Mouse (Mus musculus): ENCODE results near the gene Macrod2.
"Not testable (repeated sequence)": the region's sequence is repeated elsewhere in the genome, so short reads cannot be mapped to it uniquely, and the experiment has no call there.

The Macrod2 gene

GRCm38 (mm10) chr2:140704146-140704545 is 309.0 kb downstream of the Macrod2 start:
- no peak for DNase-seq

- DNase-seq, result no peak
Measured at GRCm38 (mm10) chr2:140705278-140705677, 310.2 kb downstream of the Macrod2 start.

GRCm38 (mm10) chr2:140707550-140707949 is 312.4 kb downstream of the Macrod2 start:
- DNase-seq, result no peak

GRCm38 (mm10) chr2:140715822-140716221 is 320.7 kb downstream of the Macrod2 start:
- no peak for DNase-seq

GRCm38 (mm10) chr2:140717407-140717806 is 322.3 kb downstream of the Macrod2 start:
- DNase-seq, result no peak

- no peak for DNase-seq
Measured at GRCm38 (mm10) chr2:140732616-140733183, 337.6 kb downstream of the Macrod2 start.

GRCm38 (mm10) chr2:140740511-140740910 is 345.4 kb downstream of the Macrod2 start:
- DNase-seq, result no peak

- not testable (repeated sequence) for DNase-seq
Measured at GRCm38 (mm10) chr2:140742954-140743353, 347.8 kb downstream of the Macrod2 start.

- no peak for DNase-seq
Measured at GRCm38 (mm10) chr2:140758881-140759280, 363.8 kb downstream of the Macrod2 start.

GRCm38 (mm10) chr2:140759732-140760131 is 364.6 kb downstream of the Macrod2 start:
- no peak for DNase-seq

- no peak for DNase-seq
Measured at GRCm38 (mm10) chr2:140760137-140760536, 365.0 kb downstream of the Macrod2 start.

GRCm38 (mm10) chr2:140763076-140763891 is 368.2 kb downstream of the Macrod2 start:
- no peak for DNase-seq

- DNase-seq, result no peak
Measured at GRCm38 (mm10) chr2:140769473-140769872, 374.4 kb downstream of the Macrod2 start.

GRCm38 (mm10) chr2:140772825-140773224 is 377.7 kb downstream of the Macrod2 start:
- no peak for DNase-seq

GRCm38 (mm10) chr2:140773456-140773855 is 378.3 kb downstream of the Macrod2 start:
- no peak for DNase-seq

- no peak for DNase-seq
Measured at GRCm38 (mm10) chr2:140774808-140775370, 379.8 kb downstream of the Macrod2 start.

GRCm38 (mm10) chr2:140775448-140776101 is 380.5 kb downstream of the Macrod2 start:
- DNase-seq, result no peak

- no peak for DNase-seq
Measured at GRCm38 (mm10) chr2:140778212-140778611, 383.1 kb downstream of the Macrod2 start.

GRCm38 (mm10) chr2:140783041-140783440 is 387.9 kb downstream of the Macrod2 start:
- peak; percentile 71 for DNase-seq

- DNase-seq, result no peak
Measured at GRCm38 (mm10) chr2:140784626-140785025, 389.5 kb downstream of the Macrod2 start.

- DNase-seq, result no peak
Measured at GRCm38 (mm10) chr2:140790363-140790762, 395.3 kb downstream of the Macrod2 start.

GRCm38 (mm10) chr2:140793886-140794608 is 398.9 kb downstream of the Macrod2 start:
- DNase-seq, result no peak

GRCm38 (mm10) chr2:140811693-140812092 is 416.6 kb downstream of the Macrod2 start:
- no peak for DNase-seq

All from cerebellum, adult 9-11 months (tissue).